ENCODE assay signal across 13 mouse cellular contexts in genomic region chr9:106466721-106467120, GRCm38 (mm10).
"Had no signal": no experiment of that assay in that cellular context is flagged by ENCODE, and none has a peak within 500 bp of the region (broad histone marks: within the 10 kb centered on the region; RNA-seq: fewer than 3 reads in every experiment).

No protein-coding gene starts in this region.

- ATAC-seq: midbrain, embryonic 16.5 days had no signal

- DNase-seq: lung, embryonic 14.5 days; lung, postnatal 10 days; lung, postnatal 4 days; midbrain, embryonic 14.5 days; retina, postnatal 1 day; right cerebral cortex, adult 18-20 months; right cerebral cortex, postnatal 25 days; right cerebral cortex, postnatal 4 days; spleen, adult 18-20 months; thymus, adult 18-20 months; thymus, postnatal 14 days; thymus, postnatal 36 days had no signal
